Mouse (Mus musculus) leukemia stem cell, adult 10-12 weeks (primary cell): ENCODE results near the gene Surf6. TPM values are rescaled to one million over a fixed set of nuclear protein-coding genes. Genes with fewer than 3 reads are reported as not detected.

Source experiments
- polyA plus RNA-seq: library from polyadenylated mRNA; stranded (reverse); fragments of >175 nt; gene quantifications from 2 replicates; pipeline ENCODE4 v1.2.3, GENCODE M21; 2012; ENCODE audit warnings: low replicate concordance

The Surf6 gene
- 12.6 and 15.1 TPM in 2 replicates for polyA plus RNA-seq

GRCm38 (mm10) chr2:26902467-26903220 lies at the start of gene Surf6:
Gene Surf6 (minus strand): TSS chr2:26902879.

GRCm38 (mm10) chr2:26933304-26934055 lies 30.8 kb upstream of the Surf6 start, which contains the start of the genes Surf4 and Stkld1:
Gene Surf4 (minus strand): TSS chr2:26933928.
Gene Stkld1 (plus strand): TSS chr2:26934047.

GRCm38 (mm10) chr2:26915927-26916728 lies 13.4 kb upstream of the Surf6 start, which contains the start of the genes Surf2 and Surf1:
Gene Surf2 (plus strand): TSS chr2:26916367.
Gene Surf1 (minus strand): TSS chr2:26916530.

GRCm38 (mm10) chr2:26910124-26910993 lies 7.7 kb upstream of the Surf6 start, which contains the start of the genes Med22 and Rpl7a:
Gene Med22 (minus strand): TSS chr2:26910677.
Gene Rpl7a (plus strand): TSS chr2:26910764.

GRCm38 (mm10) chr2:26864879-26865278 lies 37.8 kb downstream of the Surf6 start, which contains the start of gene Abo:
Gene Abo (minus strand): TSS chr2:26864979.

Other genes starting within 250 kb of the Surf6 start
- not detected in 2 replicates for gene Lcn4, start 231.6 kb downstream of the Surf6 start, polyA plus RNA-seq
- gene Abo, start 37.9 kb downstream of the Surf6 start, polyA plus RNA-seq, result not detected in 2 replicates
- 82.9 and 99.1 TPM in 2 replicates for gene Med22, start 7.8 kb upstream of the Surf6 start, polyA plus RNA-seq
- gene Rpl7a, start 7.9 kb upstream of the Surf6 start, polyA plus RNA-seq, result 1,075 and 2,403 TPM in 2 replicates
- gene Surf2, start 13.5 kb upstream of the Surf6 start, polyA plus RNA-seq, result 5.3 and 19.5 TPM in 2 replicates
- 2.9 and 16.6 TPM in 2 replicates for gene Surf1, start 13.7 kb upstream of the Surf6 start, polyA plus RNA-seq
- gene Surf4, start 31.0 kb upstream of the Surf6 start, polyA plus RNA-seq, result 60.9 and 87.7 TPM in 2 replicates
- not detected in 2 replicates for gene Stkld1, start 31.2 kb upstream of the Surf6 start, polyA plus RNA-seq
- 72.7 and 93.2 TPM in 2 replicates for gene Rexo4, start 61.5 kb upstream of the Surf6 start, polyA plus RNA-seq
- not detected in 2 replicates for gene Adamts13, start 70.5 kb upstream of the Surf6 start, polyA plus RNA-seq
- gene Cacfd1, start 107.0 kb upstream of the Surf6 start, polyA plus RNA-seq, result 18.5 and 21.5 TPM in 2 replicates
- 2.5 and 4.7 TPM in 2 replicates for gene Slc2a6, start 125.1 kb upstream of the Surf6 start, polyA plus RNA-seq
- gene Mymk, start 169.3 kb upstream of the Surf6 start, polyA plus RNA-seq, result 0.13 TPM in 1 of 2 replicates, not detected in the other
- gene Adamtsl2, start 176.5 kb upstream of the Surf6 start, polyA plus RNA-seq, result 0.85 TPM in 1 of 2 replicates, not detected in the other
- gene Fam163b, start 239.6 kb upstream of the Surf6 start, polyA plus RNA-seq, result not detected in 2 replicates